Mouse (Mus musculus): Measurements from ENCODE around the gene 3110082J24Rik. TPM values are rescaled to one million over a fixed set of nuclear protein-coding genes. Genes with fewer than 3 reads are reported as not detected.

Gene 3110082J24Rik
- polyA plus RNA-seq, 1 experiment from 2014 or later, result 5.8 TPM

GRCm38 (mm10) chr5:30135711-30136231, 29.9 kb upstream of the 3110082J24Rik start:
- Histone ChIP-seq H3K27me3 (no peaks in the 10 kb centered on the region), H3K27ac (replicated peaks) (no peak overlapping the region), H3K9me3 (no peaks in the 10 kb centered on the region), H3K4me3 (no peak overlapping the region), H3K4me1 (replicated peaks) (no peaks in the 10 kb centered on the region), H3K36me3 (peaks cover 78% of the 10 kb centered on the region), H3K4me2 (no peak overlapping the region), H3K9ac (no peak overlapping the region)
- 94% methylated on average over 11 of the region's 11 CpGs for WGBS
- ATAC-seq (ENCODE audit: low read depth), result no peak

- Histone ChIP-seq H3K27me3 (no peaks in the 10 kb centered on the region), H3K4me1 (replicated peaks) (no peaks in the 10 kb centered on the region), H3K9me3 (no peaks in the 10 kb centered on the region), H3K36me3 (peaks cover 78% of the 10 kb centered on the region), H3K4me2 (no peak overlapping the region), H3K4me3 (no peak overlapping the region), H3K9ac (no peak overlapping the region), H3K27ac (replicated peaks) (no peak overlapping the region)
- 94% methylated on average over 2 of the region's 2 CpGs for WGBS
- ATAC-seq (ENCODE audit: low read depth), result no peak
Observed at GRCm38 (mm10) chr5:30132173-30132572, 26.3 kb upstream of the 3110082J24Rik start.

GRCm38 (mm10) chr5:30131246-30131645, 25.4 kb upstream of the 3110082J24Rik start:
- no peaks in the 10 kb centered on the region for H3K4me1 ChIP-seq (replicated peaks)
- no peak overlapping the region for H3K27ac ChIP-seq (replicated peaks)
- H3K9ac ChIP-seq, result no peak overlapping the region
- ATAC-seq (ENCODE audit: low read depth), result no peak
- WGBS, result 91% methylated on average over 4 of the region's 4 CpGs
- H3K9me3 ChIP-seq, result no peaks in the 10 kb centered on the region
- H3K27me3 ChIP-seq, result no peaks in the 10 kb centered on the region
- no peak overlapping the region for H3K4me3 ChIP-seq
- no peak overlapping the region for H3K4me2 ChIP-seq
- H3K36me3 ChIP-seq, result peaks cover 83% of the 10 kb centered on the region

DNA sequence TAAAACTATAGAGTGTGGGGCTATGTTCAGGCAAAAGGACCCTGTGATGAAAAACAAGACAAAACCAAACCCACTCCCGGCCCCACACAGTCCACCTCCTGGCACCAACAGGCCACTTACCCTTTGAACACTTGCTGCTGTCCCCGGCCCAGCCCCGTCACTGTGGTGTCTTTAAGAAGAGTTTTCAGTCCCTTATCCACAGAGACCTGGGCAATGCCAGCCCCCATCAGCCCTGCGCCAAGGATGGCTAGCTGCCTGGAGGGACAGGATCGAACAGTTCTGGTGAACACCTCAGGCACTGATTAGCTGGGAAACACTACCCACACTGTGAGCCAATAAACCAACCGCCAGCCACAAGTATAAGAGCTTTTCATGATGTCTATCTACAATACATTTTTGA, 22.8 kb upstream of the 3110082J24Rik start:
- H3K36me3 ChIP-seq, result peaks cover 86% of the 10 kb centered on the region
- no peak overlapping the region for H3K9ac ChIP-seq
- H3K4me2 ChIP-seq, result no peak overlapping the region
- H3K9me3 ChIP-seq, result no peaks in the 10 kb centered on the region
- ATAC-seq (ENCODE audit: low read depth), result no peak
- H3K4me3 ChIP-seq, result no peak overlapping the region
- WGBS, result 92% methylated on average over 6 of the region's 6 CpGs
- no peaks in the 10 kb centered on the region for H3K27me3 ChIP-seq
- no peaks in the 10 kb centered on the region for H3K4me1 ChIP-seq (replicated peaks)
- H3K27ac ChIP-seq (replicated peaks), result no peak overlapping the region

DNA sequence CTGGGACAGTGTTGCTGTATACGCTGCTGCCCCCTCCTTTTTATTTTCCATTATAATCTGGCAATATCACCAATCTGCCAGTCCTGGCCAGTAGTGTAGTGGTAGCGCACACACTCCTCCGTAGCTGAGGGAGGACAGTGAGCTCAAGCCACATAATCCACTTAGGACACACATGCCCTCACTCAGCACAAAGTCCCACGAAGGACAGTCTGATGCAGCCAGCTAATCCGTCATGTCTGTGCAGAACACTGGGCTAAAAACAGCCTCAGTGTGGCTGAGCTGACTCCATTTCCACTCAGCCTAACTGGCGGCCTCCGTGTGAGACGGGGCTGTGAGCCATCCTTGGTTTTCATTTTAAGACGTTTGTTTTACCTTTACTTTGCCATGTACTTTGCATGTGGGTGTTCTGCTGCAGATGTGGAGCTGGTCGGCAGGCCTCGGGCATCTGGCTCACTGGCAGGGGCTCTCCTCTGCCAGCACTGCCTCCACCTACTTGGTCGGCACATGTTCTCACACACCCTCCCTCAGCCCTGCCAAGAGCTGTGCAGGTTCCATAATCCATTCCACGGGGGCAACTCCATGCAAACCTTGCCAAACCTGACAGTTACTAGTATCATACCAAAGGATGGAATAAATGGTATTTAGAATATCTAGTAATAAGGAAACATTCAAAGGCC, 22.2 kb upstream of the 3110082J24Rik start:
- Histone ChIP-seq H3K4me3 (no peak overlapping the region), H3K27ac (replicated peaks) (no peak overlapping the region), H3K36me3 (peaks cover 87% of the 10 kb centered on the region), H3K4me2 (no peak overlapping the region), H3K9me3 (no peaks in the 10 kb centered on the region), H3K9ac (no peak overlapping the region), H3K27me3 (no peaks in the 10 kb centered on the region), H3K4me1 (replicated peaks) (no peaks in the 10 kb centered on the region)
- WGBS, result 96% methylated on average over 13 of the region's 13 CpGs
- no peak for ATAC-seq (ENCODE audit: low read depth)

DNA sequence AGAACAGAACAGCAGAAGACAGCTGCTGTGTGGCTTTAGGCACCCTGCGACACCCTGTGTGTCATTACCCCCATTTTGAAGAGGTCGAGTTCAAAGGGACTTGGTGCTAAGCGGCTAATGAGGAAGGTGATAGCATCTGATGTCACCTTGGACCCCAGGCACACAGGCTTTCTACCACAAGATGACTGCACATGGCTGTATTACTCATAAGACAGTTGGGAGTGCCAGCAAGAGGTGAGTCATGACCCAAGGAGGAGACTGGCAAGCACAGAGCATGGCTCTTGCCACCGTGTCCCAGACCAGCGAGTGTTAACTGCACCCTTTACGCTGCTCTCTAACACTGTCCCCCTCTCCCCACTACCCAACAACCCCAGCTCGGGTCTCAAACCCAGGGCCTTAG, 20.9 kb upstream of the 3110082J24Rik start:
- no peak overlapping the region for H3K9ac ChIP-seq
- H3K27me3 ChIP-seq, result no peaks in the 10 kb centered on the region
- no peak overlapping the region for H3K27ac ChIP-seq (replicated peaks)
- WGBS, result 90% methylated on average over 7 of the region's 7 CpGs
- H3K4me3 ChIP-seq, result no peak overlapping the region
- H3K4me2 ChIP-seq, result no peak overlapping the region
- H3K36me3 ChIP-seq, result peaks cover 92% of the 10 kb centered on the region
- H3K4me1 ChIP-seq (replicated peaks), result no peaks in the 10 kb centered on the region
- H3K9me3 ChIP-seq, result no peaks in the 10 kb centered on the region
- no peak for ATAC-seq (ENCODE audit: low read depth)

- WGBS, result 44% methylated on average over 5 of the region's 5 CpGs
- H3K4me3 ChIP-seq, result no peak overlapping the region
- peaks cover 97% of the 10 kb centered on the region for H3K36me3 ChIP-seq
- ATAC-seq (ENCODE audit: low read depth), result no peak
- no peaks in the 10 kb centered on the region for H3K4me1 ChIP-seq (replicated peaks)
- H3K27me3 ChIP-seq, result no peaks in the 10 kb centered on the region
- H3K27ac ChIP-seq (replicated peaks), result no peak overlapping the region
- H3K9me3 ChIP-seq, result no peaks in the 10 kb centered on the region
- H3K4me2 ChIP-seq, result no peak overlapping the region
- H3K9ac ChIP-seq, result no peak overlapping the region
Observed at GRCm38 (mm10) chr5:30125587-30125986, 19.7 kb upstream of the 3110082J24Rik start.

DNA sequence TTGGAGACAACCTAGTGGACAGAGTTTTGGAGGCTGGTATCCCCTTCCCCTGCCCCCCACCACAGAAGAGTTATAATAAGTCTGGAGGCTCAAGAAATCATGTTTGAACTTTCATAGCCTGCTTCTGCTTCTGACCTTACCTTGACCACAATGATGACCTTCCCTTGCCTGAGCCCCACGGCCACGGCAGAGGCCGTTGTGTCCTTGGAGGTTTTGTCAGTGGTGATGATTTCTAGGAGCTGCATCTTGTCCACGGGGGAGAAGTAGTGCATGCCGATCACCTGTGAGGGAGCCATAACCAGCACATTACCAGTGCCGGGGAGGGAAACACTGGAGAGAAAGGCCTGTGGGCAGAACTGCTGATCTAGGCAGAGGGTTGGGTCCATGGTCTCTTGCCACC, 16.6 kb upstream of the 3110082J24Rik start:
- no peak for ATAC-seq (ENCODE audit: low read depth)
- WGBS, result 89% methylated on average over 6 of the region's 6 CpGs

DNA sequence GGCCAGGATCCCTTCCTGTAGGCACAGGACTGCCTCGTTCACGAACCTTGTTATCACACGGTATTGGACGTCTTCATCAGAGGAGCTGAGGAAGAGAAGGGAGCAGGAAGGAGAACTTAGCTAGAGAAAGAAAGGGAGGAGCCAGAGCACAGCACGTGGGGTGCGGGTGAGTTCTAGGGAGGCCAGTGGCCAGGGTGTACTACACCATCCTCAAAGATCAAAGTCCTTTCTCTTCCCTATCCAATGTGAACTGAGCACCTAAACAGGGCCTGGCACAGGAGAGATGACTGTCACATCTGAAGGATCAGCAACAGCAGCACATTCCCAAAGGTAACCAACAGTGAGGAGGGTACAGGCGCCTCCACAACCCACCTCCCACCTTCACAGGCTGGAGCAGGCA, 14.2 kb upstream of the 3110082J24Rik start:
- Histone ChIP-seq H3K9me3 (no peaks in the 10 kb centered on the region), H3K27ac (replicated peaks) (no peak overlapping the region), H3K4me1 (replicated peaks) (no peaks in the 10 kb centered on the region), H3K9ac (no peak overlapping the region), H3K27me3 (peaks cover 7% of the 10 kb centered on the region; the same call in 1 of the 2 replicates), H3K4me3 (no peak overlapping the region), H3K36me3 (peaks cover 91% of the 10 kb centered on the region), H3K4me2 (no peak overlapping the region)
- WGBS, result 91% methylated on average over 7 of the region's 7 CpGs
- ATAC-seq (ENCODE audit: low read depth), result no peak

More for the DNA sequence above, 16.6 kb upstream of the 3110082J24Rik start:
- Histone ChIP-seq H3K27me3 (no peaks in the 10 kb centered on the region), H3K4me2 (no peak overlapping the region), H3K4me3 (no peak overlapping the region), H3K9me3 (no peaks in the 10 kb centered on the region), H3K4me1 (replicated peaks) (no peaks in the 10 kb centered on the region), H3K9ac (no peak overlapping the region), H3K36me3 (peaks cover 99% of the 10 kb centered on the region), H3K27ac (replicated peaks) (no peak overlapping the region)

GRCm38 (mm10) chr5:30119163-30119562, 13.3 kb upstream of the 3110082J24Rik start:
- Histone ChIP-seq H3K27me3 (peaks cover 7% of the 10 kb centered on the region; the same call in 1 of the 2 replicates), H3K4me3 (no peak overlapping the region), H3K27ac (replicated peaks) (no peak overlapping the region), H3K9ac (no peak overlapping the region), H3K4me2 (no peak overlapping the region), H3K4me1 (replicated peaks) (peaks cover 8% of the 10 kb centered on the region), H3K36me3 (peaks cover 81% of the 10 kb centered on the region), H3K9me3 (no peaks in the 10 kb centered on the region)
- WGBS, result 87% methylated on average over 6 of the region's 6 CpGs
- no peak for ATAC-seq (ENCODE audit: low read depth)

DNA sequence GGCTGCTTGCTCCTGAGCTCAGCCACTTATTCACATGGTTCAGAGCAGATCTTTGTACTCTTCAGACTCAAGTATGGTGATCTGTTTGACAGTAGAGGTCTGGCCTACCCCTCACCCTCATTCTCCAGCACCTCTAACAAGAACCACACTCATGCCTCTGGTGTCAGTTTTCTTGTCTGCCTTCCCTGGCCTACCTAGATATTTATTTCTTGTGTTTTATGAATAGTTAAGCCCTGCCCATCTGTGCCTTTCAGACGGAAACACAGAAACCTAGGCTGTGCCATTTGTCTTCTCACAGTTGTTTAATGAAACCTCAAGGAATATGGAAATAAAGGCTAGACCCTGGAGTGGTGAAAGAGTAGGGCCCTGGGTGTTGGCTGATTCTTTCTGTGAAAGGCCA, 12.1 kb upstream of the 3110082J24Rik start:
- Histone ChIP-seq H3K9me3 (no peaks in the 10 kb centered on the region), H3K4me1 (replicated peaks) (peaks cover 17% of the 10 kb centered on the region), H3K9ac (no peak overlapping the region), H3K4me2 (no peak overlapping the region), H3K27ac (replicated peaks) (no peak overlapping the region), H3K27me3 (peaks cover 18% of the 10 kb centered on the region), H3K36me3 (peaks cover 70% of the 10 kb centered on the region), H3K4me3 (no peak overlapping the region)
- 90% methylated on average over 1 of the region's 1 CpGs for WGBS
- no peak for ATAC-seq (ENCODE audit: low read depth)

DNA sequence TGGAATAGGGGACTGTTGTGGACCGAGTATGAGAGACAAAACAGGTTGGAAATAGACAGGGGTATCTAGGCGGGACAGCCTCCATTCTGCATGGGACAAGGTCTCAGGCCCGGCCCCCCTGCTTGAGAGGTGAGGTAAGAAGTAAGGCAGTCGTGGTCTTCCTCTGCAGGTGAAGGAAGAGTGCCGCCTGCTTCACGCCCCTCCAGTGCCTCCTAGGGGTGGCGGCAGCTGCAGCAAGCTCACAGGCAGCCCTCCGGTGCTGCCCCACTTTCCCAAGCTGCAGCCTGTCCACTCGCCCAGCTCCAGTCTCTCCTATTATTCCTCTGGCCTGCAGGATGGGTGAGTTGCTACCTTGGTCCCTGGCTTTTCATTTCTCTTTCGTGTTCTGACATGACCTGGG, 9.8 kb upstream of the 3110082J24Rik start:
- H3K4me2 ChIP-seq, result no peak overlapping the region
- peaks cover 33% of the 10 kb centered on the region for H3K4me1 ChIP-seq (replicated peaks)

GRCm38 (mm10) chr5:30114761-30115140, 8.9 kb upstream of the 3110082J24Rik start:
- H3K4me1 ChIP-seq (replicated peaks), result peaks cover 43% of the 10 kb centered on the region
- peaks cover 46% of the 10 kb centered on the region for H3K36me3 ChIP-seq
- peak overlapping the region; percentile 69 for H3K9ac ChIP-seq
- peak; percentile 4; the same call in 1 of the 2 replicates for ATAC-seq (ENCODE audit: low read depth)
- no peaks in the 10 kb centered on the region for H3K9me3 ChIP-seq
- 2% methylated on average over 28 of the region's 28 CpGs for WGBS
- peak overlapping the region; percentile 75 for H3K4me2 ChIP-seq
- peaks cover 33% of the 10 kb centered on the region for H3K27me3 ChIP-seq
- peak overlapping the region; percentile 50 for H3K4me3 ChIP-seq
- no peak overlapping the region for H3K27ac ChIP-seq (replicated peaks)

More for the DNA sequence above, 9.8 kb upstream of the 3110082J24Rik start:
- Histone ChIP-seq H3K36me3 (peaks cover 55% of the 10 kb centered on the region), H3K9me3 (no peaks in the 10 kb centered on the region), H3K27me3 (peaks cover 33% of the 10 kb centered on the region), H3K27ac (replicated peaks) (no peak overlapping the region), H3K4me3 (no peak overlapping the region), H3K9ac (no peak overlapping the region)
- no peak for ATAC-seq (ENCODE audit: low read depth)
- WGBS, result 20% methylated on average over 10 of the region's 10 CpGs
